ENCODE assay signal across 8 mouse cellular contexts in genomic region chr7:18873253-18873652, GRCm38 (mm10). TPM values are rescaled to one million over a fixed set of nuclear protein-coding genes. Genes with fewer than 3 reads are reported as not detected.
DNase-seq lines count a peak whose midpoint lies in the region.

No protein-coding gene starts in this region.

- H3K27me3 ChIP-seq in midbrain, embryonic 10.5 days (ENCODE audit: low read depth, poor library complexity, severe bottlenecking) = no peaks in the 10 kb centered on the region

- peaks cover 11% of the 10 kb centered on the region for H3K4me1 ChIP-seq in midbrain, embryonic 10.5 days

- peak overlapping the region; percentile 60 for H3K4me3 ChIP-seq in midbrain, embryonic 10.5 days

- peak overlapping the region; percentile 67; the same call in 1 of the 2 replicates for H3K27ac ChIP-seq in midbrain, embryonic 10.5 days (replicated peaks)

- H3K36me3 ChIP-seq in midbrain, embryonic 10.5 days = no peaks in the 10 kb centered on the region

- peaks cover 4% of the 10 kb centered on the region for H3K9me3 ChIP-seq in midbrain, embryonic 10.5 days (replicated peaks)

- 0% methylated on average over 10 of the region's 10 CpGs for WGBS in midbrain, embryonic 10.5 days

- intact Hi-C loops in left cerebral cortex, postnatal 36 days (cut with DNase I) = loop anchor here (1.0 to 5.0 kb wide), 3 partner anchors 40 to 661 kb away; no protein-coding TSS in a partner anchor

- peak; percentile 49 to 67 for DNase-seq in spleen, adult 18-20 months
- no peak for DNase-seq in spleen, adult 12 weeks (ENCODE audit: low spot score)
- DNase-seq in cerebellum, postnatal 36 days = peak; percentile 72 to 73
- DNase-seq in gastrocnemius, adult 8-10 months (ENCODE audit: low spot score in 2 of 2) = peak; percentile 22 to 25
- peak; percentile 60 for DNase-seq in hindlimb bud, embryonic 11.5 days (ENCODE audit: extremely low spot score, low read depth, low spot score)
- peak; percentile 43 for DNase-seq in left cerebral cortex, postnatal 36 days (ENCODE audit: low spot score in 2 of 2)
- DNase-seq in midbrain, embryonic 10.5 days (ENCODE audit: low spot score) = peak; percentile 82
- peak; percentile 51 to 62 for DNase-seq in spleen, postnatal 36 days (ENCODE audit: low spot score in 2 of 2)

RNA-seq across cellular contexts. Expression of gene Pglyrp1, which starts 2.1 kb away (rescaled TPM):
- under 1 TPM in 2 of 4 experiments, not detected in 2; 0.39 to 0.45 TPM for total RNA-seq in gastrocnemius, adult 8-10 months (2022)
- total RNA-seq in left cerebral cortex, postnatal 36 days (2021) = 10 to 100 TPM; 20.5 to 21.9 TPM
- polyA plus RNA-seq in midbrain, embryonic 10.5 days (2016; fragmentation: Nextera tagmentation; extraction: Ambion mirVana) = 1.6 and 1.7 TPM in 2 replicates

RNA-seq across cellular contexts. Expression of gene Mill2, which starts 33.5 kb away (rescaled TPM):
- 1 to 10 TPM; 1.8 to 2.8 (median 2.1) TPM for total RNA-seq in gastrocnemius, adult 8-10 months (2022)
- total RNA-seq in left cerebral cortex, postnatal 36 days (2021) = 1 to 10 TPM; 1.2 to 3.0 TPM
- 0.14 and 0.30 TPM in 2 replicates for polyA plus RNA-seq in midbrain, embryonic 10.5 days (2016; fragmentation: Nextera tagmentation; extraction: Ambion mirVana)

RNA-seq across cellular contexts. Expression of gene Ccdc61, which starts 37.0 kb away (rescaled TPM):
- 1 to 10 TPM; 4.0 to 5.6 (median 4.7) TPM for total RNA-seq in gastrocnemius, adult 8-10 months (2022)
- total RNA-seq in left cerebral cortex, postnatal 36 days (2021) = 10 to 100 TPM; 10.6 to 11.0 TPM
- 38.5 and 38.7 TPM in 2 replicates for polyA plus RNA-seq in midbrain, embryonic 10.5 days (2016; fragmentation: Nextera tagmentation; extraction: Ambion mirVana)

RNA-seq across cellular contexts. Expression of gene Psg17, which starts 51.8 kb away (rescaled TPM):
- not detected for total RNA-seq in gastrocnemius, adult 8-10 months (2022)
- not detected for total RNA-seq in left cerebral cortex, postnatal 36 days (2021)
- polyA plus RNA-seq in midbrain, embryonic 10.5 days (2016; fragmentation: Nextera tagmentation; extraction: Ambion mirVana) = not detected in 2 replicates

RNA-seq across cellular contexts. Expression of gene Nova2, which starts 52.4 kb away (rescaled TPM):
- total RNA-seq in gastrocnemius, adult 8-10 months (2022) = 1 to 10 TPM in 1 of 4 experiments, under 1 TPM in 3; 0.63 to 1.4 (median 0.97) TPM
- total RNA-seq in left cerebral cortex, postnatal 36 days (2021) = 10 to 100 TPM; 75.3 to 88.8 TPM
- 3.9 and 6.2 TPM in 2 replicates for polyA plus RNA-seq in midbrain, embryonic 10.5 days (2016; fragmentation: Nextera tagmentation; extraction: Ambion mirVana)

Comparison
In these comparisons a context has a peak if more than half of its experiments do, and no peak if none do; other contexts are left out.
1. RNA of gene Pglyrp1, which starts 2.1 kb away (total RNA-seq): 20.5 to 21.9 TPM in left cerebral cortex, postnatal 36 days; 0.39 to 0.45 TPM in gastrocnemius, adult 8-10 months; every median in the first group is over 10 times any median in the second.